Mouse (Mus musculus) forebrain, embryonic 13.5 days (tissue): ENCODE measurements around the gene Terb2. TPM values are rescaled to one million over a fixed set of nuclear protein-coding genes. Genes with fewer than 3 reads are reported as not detected.
A peak's percentile ranks its signal among the peaks of the same experiment; 100 is the strongest.

Experiments used
- ATAC-seq: fragments of 200-750 bp; cut with Nextera tagmentation; 2 replicates; pipeline ENCODE4 v1.8.0; 2017
- H3K27ac ChIP-seq: fragments of 300-500 bp; sonication (generic); 2 replicates; pipeline ENCODE4 v1.5.1; 2015; ENCODE audit warnings: inconsistent platforms, mild to moderate bottlenecking, moderate library complexity
- H3K27me3 ChIP-seq: fragments of 300-500 bp; sonication (generic); 2 replicates; pipeline ENCODE4 v1.6.1; 2015; ENCODE audit warnings: mild to moderate bottlenecking, inconsistent platforms
- H3K36me3 ChIP-seq: fragments of 300-500 bp; sonication (generic); 2 replicates; pipeline ENCODE4 v1.6.1; 2015; ENCODE audit warnings: mild to moderate bottlenecking, inconsistent platforms; ENCODE audit not compliant: poor library complexity, severe bottlenecking
- H3K4me1 ChIP-seq: fragments of 300-500 bp; sonication (generic); 2 replicates; pipeline ENCODE4 v1.6.1; 2015; ENCODE audit warnings: inconsistent platforms
- H3K4me2 ChIP-seq: fragments of 300-500 bp; sonication (generic); 2 replicates; pipeline ENCODE4 v1.6.1; 2015; ENCODE audit warnings: inconsistent platforms, mild to moderate bottlenecking, moderate library complexity
- H3K4me3 ChIP-seq: fragments of 300-500 bp; sonication (generic); 2 replicates; pipeline ENCODE4 v1.5.1; 2015; ENCODE audit warnings: mild to moderate bottlenecking, inconsistent platforms
- H3K9ac ChIP-seq: fragments of 300-500 bp; sonication (generic); 2 replicates; pipeline ENCODE4 v1.6.1; 2015; ENCODE audit warnings: mild to moderate bottlenecking, inconsistent platforms
- H3K9me3 ChIP-seq: fragments of 300-500 bp; sonication (generic); replicated peaks from 2 replicates; pipeline ENCODE4 v1.6.1; 2016; ENCODE audit warnings: inconsistent platforms
- WGBS: fragments of 180-500 bp; shearing (Covaris S2); methylation state at CpG from one replicate; pipeline ENCODE4 v1.1.7; 2015; 5-methylcytosine and 5-hydroxymethylcytosine counted together
- polyA plus RNA-seq: library from polyadenylated mRNA; unstranded; fragments of >200 nt; fragmentation: Nextera tagmentation; extraction: Ambion mirVana; gene quantifications from 2 replicates; pipeline ENCODE4 v1.2.1, GENCODE M21; 2015

The Terb2 gene
- polyA plus RNA-seq, 1 experiment from 2014 or later: not detected

GRCm38 (mm10) chr2:122163430-122164195 lies 22.5 kb upstream of the Terb2 start:
- WGBS: 77% methylated on average over 13 of the region's 13 CpGs
- Histone ChIP-seq H3K4me2 (no peak overlapping the region), H3K4me1 (no peaks in the 10 kb centered on the region), H3K9me3 (no peaks in the 10 kb centered on the region), H3K4me3 (no peak overlapping the region), H3K27ac (no peak overlapping the region), H3K9ac (no peak overlapping the region), H3K27me3 (no peaks in the 10 kb centered on the region), H3K36me3 (no peaks in the 10 kb centered on the region)
- no peak for ATAC-seq

- H3K9me3 ChIP-seq: no peaks in the 10 kb centered on the region
- no peaks in the 10 kb centered on the region for H3K4me1 ChIP-seq
- 86% methylated on average over 11 of the region's 11 CpGs for WGBS
- no peak overlapping the region for H3K4me2 ChIP-seq
- no peaks in the 10 kb centered on the region for H3K36me3 ChIP-seq
- H3K4me3 ChIP-seq: no peak overlapping the region
- no peak for ATAC-seq
- no peak overlapping the region for H3K9ac ChIP-seq
- H3K27ac ChIP-seq: no peak overlapping the region
- no peaks in the 10 kb centered on the region for H3K27me3 ChIP-seq
Observed at GRCm38 (mm10) chr2:122164293-122164692, 21.8 kb upstream of the Terb2 start.

GRCm38 (mm10) chr2:122171292-122171691 lies 14.8 kb upstream of the Terb2 start:
- 89% methylated on average over 6 of the region's 6 CpGs for WGBS
- H3K36me3 ChIP-seq: no peaks in the 10 kb centered on the region
- no peak overlapping the region for H3K9ac ChIP-seq
- H3K9me3 ChIP-seq: no peaks in the 10 kb centered on the region
- H3K4me3 ChIP-seq: no peak overlapping the region
- H3K4me2 ChIP-seq: no peak overlapping the region
- ATAC-seq: no peak
- no peaks in the 10 kb centered on the region for H3K4me1 ChIP-seq
- no peaks in the 10 kb centered on the region for H3K27me3 ChIP-seq
- H3K27ac ChIP-seq: no peak overlapping the region

- no peak overlapping the region for H3K4me3 ChIP-seq
- no peak overlapping the region for H3K9ac ChIP-seq
- H3K27me3 ChIP-seq: no peaks in the 10 kb centered on the region
- no peaks in the 10 kb centered on the region for H3K9me3 ChIP-seq
- ATAC-seq: no peak
- no peak overlapping the region for H3K4me2 ChIP-seq
- H3K27ac ChIP-seq: no peak overlapping the region
- H3K4me1 ChIP-seq: no peaks in the 10 kb centered on the region
- 88% methylated on average over 2 of the region's 2 CpGs for WGBS
- no peaks in the 10 kb centered on the region for H3K36me3 ChIP-seq
Observed at GRCm38 (mm10) chr2:122172188-122172587, 13.9 kb upstream of the Terb2 start.

GRCm38 (mm10) chr2:122180051-122180822 lies 5.8 kb upstream of the Terb2 start:
- Histone ChIP-seq H3K27me3 (no peaks in the 10 kb centered on the region), H3K4me1 (no peaks in the 10 kb centered on the region), H3K36me3 (no peaks in the 10 kb centered on the region), H3K9ac (no peak overlapping the region), H3K9me3 (no peaks in the 10 kb centered on the region), H3K4me3 (no peak overlapping the region), H3K27ac (no peak overlapping the region), H3K4me2 (no peak overlapping the region)
- ATAC-seq: no peak
- 82% methylated on average over 8 of the region's 8 CpGs for WGBS

GRCm38 (mm10) chr2:122185086-122185485 lies 986 bp upstream of the Terb2 start:
- Histone ChIP-seq H3K4me1 (no peaks in the 10 kb centered on the region), H3K27me3 (no peaks in the 10 kb centered on the region), H3K4me3 (no peak overlapping the region), H3K4me2 (no peak overlapping the region), H3K36me3 (no peaks in the 10 kb centered on the region), H3K9me3 (no peaks in the 10 kb centered on the region), H3K9ac (no peak overlapping the region), H3K27ac (no peak overlapping the region)
- no peak for ATAC-seq
- WGBS: 83% methylated on average over 4 of the region's 4 CpGs

- Histone ChIP-seq H3K4me3 (no peak overlapping the region), H3K36me3 (no peaks in the 10 kb centered on the region), H3K4me1 (no peaks in the 10 kb centered on the region), H3K4me2 (no peak overlapping the region), H3K9ac (no peak overlapping the region), H3K9me3 (no peaks in the 10 kb centered on the region), H3K27ac (no peak overlapping the region), H3K27me3 (no peaks in the 10 kb centered on the region)
- ATAC-seq: no peak
- WGBS: 95% methylated on average over 3 of the region's 3 CpGs
Observed at GRCm38 (mm10) chr2:122186751-122187150, 679 bp downstream of the Terb2 start.

GRCm38 (mm10) chr2:122191849-122192248 lies 5.8 kb downstream of the Terb2 start:
- WGBS: 79% methylated on average over 3 of the region's 3 CpGs
- no peak for ATAC-seq
- Histone ChIP-seq H3K36me3 (no peaks in the 10 kb centered on the region), H3K9me3 (no peaks in the 10 kb centered on the region), H3K27ac (no peak overlapping the region), H3K4me2 (no peak overlapping the region), H3K4me3 (no peak overlapping the region), H3K4me1 (no peaks in the 10 kb centered on the region), H3K27me3 (no peaks in the 10 kb centered on the region), H3K9ac (no peak overlapping the region)

- WGBS: 48% methylated on average over 1 of the region's 1 CpGs
- H3K36me3 ChIP-seq: no peaks in the 10 kb centered on the region
- H3K4me3 ChIP-seq: no peak overlapping the region
- peak; percentile 73 for ATAC-seq
- H3K9ac ChIP-seq: no peak overlapping the region
- no peak overlapping the region for H3K4me2 ChIP-seq
- H3K27me3 ChIP-seq: no peaks in the 10 kb centered on the region
- H3K27ac ChIP-seq: no peak overlapping the region
- H3K4me1 ChIP-seq: no peaks in the 10 kb centered on the region
- no peaks in the 10 kb centered on the region for H3K9me3 ChIP-seq
Observed at GRCm38 (mm10) chr2:122194509-122194929, 8.4 kb downstream of the Terb2 start.

- Histone ChIP-seq H3K9ac (no peak overlapping the region), H3K4me1 (no peaks in the 10 kb centered on the region), H3K27ac (no peak overlapping the region), H3K36me3 (no peaks in the 10 kb centered on the region), H3K9me3 (no peaks in the 10 kb centered on the region), H3K27me3 (no peaks in the 10 kb centered on the region), H3K4me3 (no peak overlapping the region), H3K4me2 (no peak overlapping the region)
- no peak for ATAC-seq
- WGBS: 88% methylated on average over 1 of the region's 1 CpGs
Observed at GRCm38 (mm10) chr2:122201501-122201900, 15.4 kb downstream of the Terb2 start.

GRCm38 (mm10) chr2:122206440-122207107 lies 20.5 kb downstream of the Terb2 start:
- Histone ChIP-seq H3K9me3 (no peaks in the 10 kb centered on the region), H3K4me1 (no peaks in the 10 kb centered on the region), H3K4me2 (no peak overlapping the region), H3K4me3 (no peak overlapping the region), H3K27ac (no peak overlapping the region), H3K9ac (no peak overlapping the region), H3K27me3 (no peaks in the 10 kb centered on the region), H3K36me3 (no peaks in the 10 kb centered on the region)
- 85% methylated on average over 2 of the region's 2 CpGs for WGBS
- no peak for ATAC-seq

GRCm38 (mm10) chr2:122210534-122211228 lies 24.6 kb downstream of the Terb2 start:
- Histone ChIP-seq H3K4me3 (no peak overlapping the region), H3K9ac (no peak overlapping the region), H3K36me3 (no peaks in the 10 kb centered on the region), H3K27ac (no peak overlapping the region), H3K27me3 (no peaks in the 10 kb centered on the region), H3K4me1 (no peaks in the 10 kb centered on the region), H3K4me2 (no peak overlapping the region), H3K9me3 (no peaks in the 10 kb centered on the region)
- no peak for ATAC-seq
- 44% methylated on average over 3 of the region's 3 CpGs for WGBS
